Mouse (Mus musculus) E14TG2a.4 (cell line): ENCODE measurements around the gene Pef1.

Experiments
- CTCF ChIP-seq: conservative IDR thresholded peaks from 2 replicates; pipeline ENCODE4 v1.5.1; 2014; ENCODE audit warnings: low read length
- NANOG ChIP-seq: IDR thresholded peaks from 2 replicates; pipeline ENCODE4 v1.6.1; 2014; ENCODE audit warnings: borderline replicate concordance, low read length, mixed read lengths
- POU5F1 ChIP-seq: IDR thresholded peaks from 2 replicates; pipeline ENCODE4 v1.6.1; 2014; ENCODE audit warnings: low read length, borderline replicate concordance

- TF ChIP-seq NANOG, result no peak
- TF ChIP-seq CTCF, result no peak
- TF ChIP-seq POU5F1, result no peak
Observed at GRCm38 (mm10) chr4:130124110-130124509, 21.8 kb downstream of the Pef1 start.
